Mouse (Mus musculus) bone marrow macrophage, adult 2 months (primary cell): ENCODE measurements around the gene Trim25.

Experiments
- CTCF ChIP-seq: IDR thresholded peaks from 2 replicates; pipeline ENCODE4 v1.5.1; 2012; ENCODE audit warnings: low read depth, mild to moderate bottlenecking, low read length, moderate library complexity
- POLR2A ChIP-seq: IDR thresholded peaks from 2 replicates; pipeline ENCODE4 v1.6.1; 2012; ENCODE audit warnings: mild to moderate bottlenecking, low read depth, low read length, borderline replicate concordance

DNA sequence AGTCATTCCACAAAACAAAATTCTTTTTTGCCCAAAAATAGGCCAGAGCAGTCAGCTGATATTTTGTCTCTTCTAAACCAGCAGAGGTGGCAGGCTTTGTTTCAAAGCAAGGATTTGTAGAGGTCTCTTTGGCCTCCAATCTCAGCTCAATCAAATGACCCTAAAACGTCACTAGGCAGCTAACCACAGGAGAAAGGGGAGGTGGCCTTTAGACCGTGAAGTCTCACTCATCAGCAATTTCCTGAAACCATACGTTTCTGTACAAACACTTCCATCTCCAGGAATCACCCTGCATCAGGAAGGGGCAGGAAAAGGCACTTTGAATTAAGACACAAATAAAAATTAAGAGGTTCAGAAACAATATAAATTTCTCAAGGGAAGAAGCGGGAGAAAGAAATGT is 44.4 kb upstream of the Trim25 start:
- TF ChIP-seq CTCF (no peak), POLR2A (no peak)
